In genomic region chr13:69531431-69531830, GRCm38 (mm10) we compare ENCODE assay signal across 8 mouse cellular contexts. TPM values are rescaled to one million over a fixed set of nuclear protein-coding genes. Genes with fewer than 3 reads are reported as not detected.
DNase-seq lines count a peak whose midpoint lies in the region; ATAC-seq lines count a peak whose summit lies in the region.

No protein-coding gene starts in this region.

- no peak for DNase-seq in neural tube, embryonic 11.5 days (ENCODE audit: low spot score)
- DNase-seq in neural tube, embryonic 10.5 days (ENCODE audit: extremely low spot score, low spot score): no peak
- no peak for DNase-seq in adrenal gland, postnatal 10 days
- no peak for DNase-seq in right cerebral cortex, postnatal 25 days

- H3K4me3 ChIP-seq in erythroblast, embryonic 14.5 days (replicated peaks): peak overlapping the region; percentile 98
- H3K4me3 ChIP-seq in neural tube, embryonic 11.5 days (ENCODE audit: low read depth, low read length): peak overlapping the region; percentile 96
- H3K4me3 ChIP-seq in liver, embryonic 15.5 days (replicated peaks): peak overlapping the region; percentile 95

- no peak for ATAC-seq in erythroblast, adult 5-6 weeks (replicated peaks; ENCODE audit: low FRiP score, poor library complexity, severe bottlenecking)
- ATAC-seq in neural tube, embryonic 11.5 days (ENCODE audit: insufficient read depth, low FRiP score, low TSS enrichment): no peak
- ATAC-seq in liver, embryonic 15.5 days (ENCODE audit: insufficient read depth): no peak
- no peak for ATAC-seq in megakaryocyte-erythroid progenitor cell, adult 5-6 weeks (replicated peaks; ENCODE audit: low FRiP score, low TSS enrichment, poor library complexity, severe bottlenecking)

- peak overlapping the region; percentile 90 for H3K4me2 ChIP-seq in neural tube, embryonic 11.5 days (ENCODE audit: low read depth)
- H3K4me2 ChIP-seq in liver, embryonic 15.5 days: peak overlapping the region; percentile 95

- H3K27me3 ChIP-seq in erythroblast, embryonic 14.5 days (ENCODE audit: control insufficient read depth): no peaks in the 10 kb centered on the region
- no peaks in the 10 kb centered on the region for H3K27me3 ChIP-seq in neural tube, embryonic 11.5 days (ENCODE audit: control insufficient read depth, insufficient read depth, low read length)
- no peaks in the 10 kb centered on the region for H3K27me3 ChIP-seq in liver, embryonic 15.5 days

- no peaks in the 10 kb centered on the region for H3K9me3 ChIP-seq in erythroblast, embryonic 14.5 days (ENCODE audit: control insufficient read depth, low read length)
- H3K9me3 ChIP-seq in neural tube, embryonic 11.5 days (ENCODE audit: control insufficient read depth, low read length): no peaks in the 10 kb centered on the region
- no peaks in the 10 kb centered on the region for H3K9me3 ChIP-seq in liver, embryonic 15.5 days (replicated peaks)

- peaks cover 75% of the 10 kb centered on the region for H3K4me1 ChIP-seq in erythroblast, embryonic 14.5 days (ENCODE audit: control insufficient read depth)
- peaks cover 29% of the 10 kb centered on the region for H3K4me1 ChIP-seq in neural tube, embryonic 11.5 days (ENCODE audit: control insufficient read depth, insufficient read depth, low read length)
- peaks cover 69% of the 10 kb centered on the region for H3K4me1 ChIP-seq in liver, embryonic 15.5 days (replicated peaks)

- no peak overlapping the region for H3K27ac ChIP-seq in neural tube, embryonic 11.5 days (ENCODE audit: low read depth, low read length)
- H3K27ac ChIP-seq in liver, embryonic 15.5 days (replicated peaks): no peak overlapping the region; the same call in 1 of the 2 replicates

- H3K9ac ChIP-seq in neural tube, embryonic 11.5 days (ENCODE audit: low read length): no peak overlapping the region
- peak overlapping the region; percentile 88; the same call in 1 of the 2 replicates for H3K9ac ChIP-seq in liver, embryonic 15.5 days

- peaks cover 37% of the 10 kb centered on the region for H3K36me3 ChIP-seq in erythroblast, embryonic 14.5 days (ENCODE audit: control insufficient read depth)
- H3K36me3 ChIP-seq in neural tube, embryonic 11.5 days (ENCODE audit: control insufficient read depth, insufficient read depth, low read length): no peaks in the 10 kb centered on the region; the same call in 1 of the 2 replicates
- H3K36me3 ChIP-seq in liver, embryonic 15.5 days (replicated peaks): peaks cover 10% of the 10 kb centered on the region; the same call in 1 of the 2 replicates

- 61% methylated on average over 6 of the region's 6 CpGs for WGBS in neural tube, embryonic 11.5 days
- 48% methylated on average over 6 of the region's 6 CpGs for WGBS in liver, embryonic 15.5 days (ENCODE audit: insufficient replicate concordance)

RNA-seq across cellular contexts. Expression of gene Nsun2, which starts 2.1 kb away (rescaled TPM):
- polyA plus RNA-seq in erythroblast, embryonic 14.5 days (2012): 1.6 and 1.8 TPM in 2 replicates
- total RNA-seq in erythroblast, adult 5-6 weeks (2015; ENCODE audit: low replicate concordance): 13.8 and 26.3 TPM in 2 replicates
- 32.4 and 37.1 TPM in 2 replicates for total RNA-seq in erythroblast, adult 5-6 weeks (2017; ENCODE audit: low replicate concordance)
- 139 and 143 TPM in 2 replicates for polyA plus RNA-seq in neural tube, embryonic 11.5 days (2014; fragmentation: Nextera tagmentation; extraction: Ambion mirVana)
- 82.4 and 84.3 TPM in 2 replicates for polyA plus RNA-seq in liver, embryonic 15.5 days (2015; fragmentation: Nextera tagmentation; extraction: Ambion mirVana)
- 10 to 100 TPM; 68.5 to 81.1 TPM for total RNA-seq in adrenal gland, postnatal 10 days (2021)
- total RNA-seq in megakaryocyte-erythroid progenitor cell, adult 5-6 weeks (2014; fragmentation: Nextera tagmentation): 194 and 202 TPM in 2 replicates
- total RNA-seq in megakaryocyte-erythroid progenitor cell, adult 5-6 weeks (2017): 324 and 335 TPM in 2 replicates

RNA-seq across cellular contexts. Expression of gene Tent4a, which starts 3.0 kb away (rescaled TPM):
- 1.1 and 1.2 TPM in 2 replicates for polyA plus RNA-seq in erythroblast, embryonic 14.5 days (2012)
- 6.3 and 7.7 TPM in 2 replicates for total RNA-seq in erythroblast, adult 5-6 weeks (2015; ENCODE audit: low replicate concordance)
- total RNA-seq in erythroblast, adult 5-6 weeks (2017; ENCODE audit: low replicate concordance): 9.2 and 9.9 TPM in 2 replicates
- polyA plus RNA-seq in neural tube, embryonic 11.5 days (2014; fragmentation: Nextera tagmentation; extraction: Ambion mirVana): 8.5 and 10.5 TPM in 2 replicates
- polyA plus RNA-seq in liver, embryonic 15.5 days (2015; fragmentation: Nextera tagmentation; extraction: Ambion mirVana): 2.0 and 2.8 TPM in 2 replicates
- 10 to 100 TPM; 18.6 to 19.1 TPM for total RNA-seq in adrenal gland, postnatal 10 days (2021)
- 19.5 and 24.2 TPM in 2 replicates for total RNA-seq in megakaryocyte-erythroid progenitor cell, adult 5-6 weeks (2014; fragmentation: Nextera tagmentation)
- total RNA-seq in megakaryocyte-erythroid progenitor cell, adult 5-6 weeks (2017): 13.5 and 14.0 TPM in 2 replicates
